Mouse (Mus musculus) lung, adult 2 months (tissue): Measurements from ENCODE around the gene Hoxb9.

Source experiments
- CTCF ChIP-seq: fragments of 200-500 bp; IDR thresholded peaks from 2 replicates; pipeline ENCODE4 v1.5.1; 2011; ENCODE audit warnings: mild to moderate bottlenecking, low read length, control low read depth; ENCODE audit not compliant: insufficient read depth
- POLR2A ChIP-seq: fragments of 200-500 bp; IDR thresholded peaks from 2 replicates; pipeline ENCODE4 v1.6.1; 2011; ENCODE audit warnings: low read depth, mild to moderate bottlenecking, control low read depth, low read length, borderline replicate concordance; ENCODE audit errors: extremely low read depth

- no peak for TF ChIP-seq CTCF
- no peak for TF ChIP-seq POLR2A
Observed at GRCm38 (mm10) chr11:96317608-96318367, 46.5 kb downstream of the Hoxb9 start, which contains the start of gene Hoxb4.
